Mouse (Mus musculus): ENCODE measurements at regions not wholly inside any gene's neighbourhood (a gene's known extent, or its start where the extent isn't known, plus 50 kb on each side); places are given as distances from the start of the nearest gene placed in this dataset.

- Histone ChIP-seq H3K4me1 (peaks cover 10% of the 10 kb centered on the region; the same call in 1 of the 2 replicates), H3K4me3 (no peak overlapping the region), H3K27me3 (no peaks in the 10 kb centered on the region), H3K4me2 (replicated peaks) (no peak overlapping the region), H3K9ac (replicated peaks) (no peak overlapping the region), H3K9me3 (no peaks in the 10 kb centered on the region), H3K36me3 (no peaks in the 10 kb centered on the region), H3K27ac (replicated peaks) (no peak overlapping the region)
- no peak for ATAC-seq (ENCODE audit: low FRiP score, low read depth)
- 93% methylated on average over 3 of the region's 3 CpGs for WGBS
These were observed 204.6 kb upstream of the Klf3 start for GRCm38 (mm10) chr5:64598606-64599005.

- Histone ChIP-seq H3K4me2 (replicated peaks) (no peak overlapping the region), H3K4me1 (peaks cover 10% of the 10 kb centered on the region; the same call in 1 of the 2 replicates), H3K9ac (replicated peaks) (no peak overlapping the region), H3K9me3 (no peaks in the 10 kb centered on the region), H3K4me3 (no peak overlapping the region), H3K36me3 (no peaks in the 10 kb centered on the region), H3K27me3 (no peaks in the 10 kb centered on the region), H3K27ac (replicated peaks) (no peak overlapping the region)
- ATAC-seq (ENCODE audit: low FRiP score, low read depth) = no peak
- WGBS = 73% methylated on average over 3 of the region's 3 CpGs
These were observed 204.2 kb upstream of the Klf3 start for GRCm38 (mm10) chr5:64599015-64599414.

- Histone ChIP-seq H3K4me1 (peaks cover 10% of the 10 kb centered on the region; the same call in 1 of the 2 replicates), H3K4me3 (no peak overlapping the region), H3K36me3 (no peaks in the 10 kb centered on the region), H3K9ac (replicated peaks) (no peak overlapping the region), H3K27me3 (no peaks in the 10 kb centered on the region), H3K27ac (replicated peaks) (0 out of 2 replicates have a peak overlapping the region, but pooled peaks have one; percentile 25), H3K9me3 (no peaks in the 10 kb centered on the region), H3K4me2 (replicated peaks) (no peak overlapping the region)
- no peak for ATAC-seq (ENCODE audit: low FRiP score, low read depth)
- 65% methylated on average over 13 of the region's 13 CpGs for WGBS
These were observed 203.3 kb upstream of the Klf3 start for GRCm38 (mm10) chr5:64599865-64600288.

- no peak overlapping the region for H3K9ac ChIP-seq (replicated peaks)
- no peak for ATAC-seq (ENCODE audit: low FRiP score, low read depth)
- H3K27ac ChIP-seq (replicated peaks) = no peak overlapping the region
- H3K36me3 ChIP-seq = no peaks in the 10 kb centered on the region
- H3K4me3 ChIP-seq = no peak overlapping the region
- no peaks in the 10 kb centered on the region for H3K27me3 ChIP-seq
- no peak overlapping the region for H3K4me2 ChIP-seq (replicated peaks)
- WGBS = 66% methylated on average over 7 of the region's 7 CpGs
- no peaks in the 10 kb centered on the region for H3K9me3 ChIP-seq
- H3K4me1 ChIP-seq = peaks cover 6% of the 10 kb centered on the region; the same call in 1 of the 2 replicates
These were observed 202.8 kb upstream of the Klf3 start for GRCm38 (mm10) chr5:64600392-64600791.

GRCm38 (mm10) chr5:64600811-64601210 is 202.4 kb upstream of the Klf3 start:
- H3K4me1 ChIP-seq = 0 out of 2 replicates have a peak, but pooled peaks cover 3% of the 10 kb centered on the region
- H3K9me3 ChIP-seq = no peaks in the 10 kb centered on the region
- H3K4me3 ChIP-seq = no peak overlapping the region
- no peaks in the 10 kb centered on the region for H3K36me3 ChIP-seq
- H3K9ac ChIP-seq (replicated peaks) = no peak overlapping the region
- ATAC-seq (ENCODE audit: low FRiP score, low read depth) = no peak
- H3K4me2 ChIP-seq (replicated peaks) = no peak overlapping the region
- 64% methylated on average over 2 of the region's 2 CpGs for WGBS
- H3K27me3 ChIP-seq = no peaks in the 10 kb centered on the region
- H3K27ac ChIP-seq (replicated peaks) = no peak overlapping the region

- Histone ChIP-seq H3K27ac (replicated peaks) (no peak overlapping the region), H3K4me1 (0 out of 2 replicates have a peak, but pooled peaks cover 3% of the 10 kb centered on the region)
- WGBS = 67% methylated on average over 8 of the region's 8 CpGs
These were observed 201.9 kb upstream of the Klf3 start for GRCm38 (mm10) chr5:64601285-64601684.

GRCm38 (mm10) chr5:64601832-64602231 is 201.4 kb upstream of the Klf3 start:
- Histone ChIP-seq H3K9ac (replicated peaks) (no peak overlapping the region), H3K4me1 (0 out of 2 replicates have a peak, but pooled peaks cover 3% of the 10 kb centered on the region), H3K4me3 (no peak overlapping the region), H3K36me3 (no peaks in the 10 kb centered on the region), H3K27me3 (no peaks in the 10 kb centered on the region), H3K9me3 (no peaks in the 10 kb centered on the region), H3K4me2 (replicated peaks) (no peak overlapping the region), H3K27ac (replicated peaks) (no peak overlapping the region)
- 92% methylated on average over 5 of the region's 5 CpGs for WGBS
- no peak for ATAC-seq (ENCODE audit: low FRiP score, low read depth)

More at GRCm38 (mm10) chr5:64601285-64601684, 201.9 kb upstream of the Klf3 start:
- Histone ChIP-seq H3K9ac (replicated peaks) (no peak overlapping the region), H3K9me3 (no peaks in the 10 kb centered on the region), H3K36me3 (no peaks in the 10 kb centered on the region), H3K4me3 (no peak overlapping the region), H3K27me3 (no peaks in the 10 kb centered on the region), H3K4me2 (replicated peaks) (no peak overlapping the region)
- no peak for ATAC-seq (ENCODE audit: low FRiP score, low read depth)

GRCm38 (mm10) chr5:64602356-64602936 is 200.7 kb upstream of the Klf3 start:
- Histone ChIP-seq H3K9me3 (no peaks in the 10 kb centered on the region), H3K4me1 (0 out of 2 replicates have a peak, but pooled peaks cover 3% of the 10 kb centered on the region), H3K36me3 (no peaks in the 10 kb centered on the region), H3K27ac (replicated peaks) (no peak overlapping the region), H3K27me3 (no peaks in the 10 kb centered on the region), H3K9ac (replicated peaks) (no peak overlapping the region), H3K4me2 (replicated peaks) (no peak overlapping the region), H3K4me3 (no peak overlapping the region)
- ATAC-seq (ENCODE audit: low FRiP score, low read depth) = no peak
- WGBS = 87% methylated on average over 8 of the region's 8 CpGs

GRCm38 (mm10) chr5:64602996-64603755 is 200.0 kb upstream of the Klf3 start:
- no peaks in the 10 kb centered on the region for H3K27me3 ChIP-seq
- no peak overlapping the region for H3K4me3 ChIP-seq
- H3K4me2 ChIP-seq (replicated peaks) = no peak overlapping the region
- no peaks in the 10 kb centered on the region for H3K36me3 ChIP-seq
- no peak overlapping the region for H3K27ac ChIP-seq (replicated peaks)
- WGBS = 73% methylated on average over 11 of the region's 11 CpGs
- no peaks in the 10 kb centered on the region for H3K9me3 ChIP-seq
- no peak overlapping the region for H3K9ac ChIP-seq (replicated peaks)
- no peak for ATAC-seq (ENCODE audit: low FRiP score, low read depth)
- 0 out of 2 replicates have a peak, but pooled peaks cover 3% of the 10 kb centered on the region for H3K4me1 ChIP-seq

- Histone ChIP-seq H3K36me3 (no peaks in the 10 kb centered on the region), H3K27ac (replicated peaks) (no peak overlapping the region), H3K4me1 (peaks cover 3% of the 10 kb centered on the region), H3K9me3 (no peaks in the 10 kb centered on the region), H3K4me3 (no peak overlapping the region), H3K9ac (replicated peaks) (no peak overlapping the region), H3K4me2 (replicated peaks) (no peak overlapping the region), H3K27me3 (no peaks in the 10 kb centered on the region)
- ATAC-seq (ENCODE audit: low FRiP score, low read depth) = no peak
These were observed 198.0 kb upstream of the Klf3 start for GRCm38 (mm10) chr5:64605171-64605570.

- no peaks in the 10 kb centered on the region for H3K36me3 ChIP-seq
- H3K4me2 ChIP-seq (replicated peaks) = no peak overlapping the region
- no peaks in the 10 kb centered on the region for H3K27me3 ChIP-seq
- WGBS = 72% methylated on average over 5 of the region's 5 CpGs
- no peak overlapping the region for H3K27ac ChIP-seq (replicated peaks)
- no peaks in the 10 kb centered on the region for H3K9me3 ChIP-seq
- H3K4me3 ChIP-seq = no peak overlapping the region
- ATAC-seq (ENCODE audit: low FRiP score, low read depth) = no peak
- no peak overlapping the region for H3K9ac ChIP-seq (replicated peaks)
- H3K4me1 ChIP-seq = peaks cover 12% of the 10 kb centered on the region
These were observed 197.2 kb upstream of the Klf3 start for GRCm38 (mm10) chr5:64605991-64606390.

GRCm38 (mm10) chr5:64609378-64610087 is 193.7 kb upstream of the Klf3 start:
- no peak for ATAC-seq (ENCODE audit: low FRiP score, low read depth)
- 71% methylated on average over 3 of the region's 3 CpGs for WGBS
- H3K4me1 ChIP-seq = peaks cover 13% of the 10 kb centered on the region
- H3K9ac ChIP-seq (replicated peaks) = no peak overlapping the region
- no peak overlapping the region for H3K4me2 ChIP-seq (replicated peaks)
- H3K9me3 ChIP-seq = no peaks in the 10 kb centered on the region
- no peaks in the 10 kb centered on the region for H3K36me3 ChIP-seq
- H3K27me3 ChIP-seq = no peaks in the 10 kb centered on the region
- H3K4me3 ChIP-seq = no peak overlapping the region
- no peak overlapping the region for H3K27ac ChIP-seq (replicated peaks)

Data from midbrain, embryonic 12.5 days (tissue).